Mouse (Mus musculus): ENCODE measurements around the gene Gm10096. TPM values are rescaled to one million over a fixed set of nuclear protein-coding genes. Genes with fewer than 3 reads are reported as not detected.
"Not testable (repeated sequence)": the region's sequence is repeated elsewhere in the genome, so short reads cannot be mapped to it uniquely, and the experiment has no call there.

Gene Gm10096
- polyA plus RNA-seq (2017; shearing (Covaris generic)), result not detected

DNA sequence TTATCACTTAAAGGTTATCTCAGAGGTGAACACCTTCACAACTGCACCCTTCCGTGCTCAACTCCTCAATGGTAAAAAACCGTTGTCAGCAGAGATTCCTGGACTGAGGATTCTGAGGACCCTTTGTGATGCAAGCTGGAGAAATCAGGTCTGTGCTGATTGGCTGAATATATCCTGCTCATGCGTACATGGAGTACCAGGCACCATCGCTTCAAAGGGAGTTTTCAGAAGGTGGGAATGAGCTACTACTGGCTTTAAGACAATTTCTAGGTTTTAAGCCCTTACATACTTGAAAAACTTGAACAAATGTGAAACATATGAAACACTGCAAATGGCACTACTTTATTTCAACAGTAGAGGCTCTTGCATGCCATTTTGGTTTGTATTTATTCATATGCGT, at the start of gene Gm10096:
Gm10096 (minus strand) TSS at position 101 of the 400 bp plus-strand sequence.
- ATAC-seq, result not testable (repeated sequence)

Measured in activated CD4-positive, CD25-positive, alpha-beta regulatory T cell, adult 4 months (primary cell).